Mouse (Mus musculus): ENCODE measurements around the gene Il22ra2. TPM values are rescaled to one million over a fixed set of nuclear protein-coding genes. Genes with fewer than 3 reads are reported as not detected.

Il22ra2 gene
- 9.9 TPM for polyA plus RNA-seq (2015; fragmentation: Illumina TruSeq; extraction: RNeasy Lipid Tissue Mini Kit (QIAGEN cat#74804); ENCODE audit: insufficient read depth, low replicate concordance)

GRCm38 (mm10) chr10:19621408-19622048, at the start of gene Il22ra2:
Il22ra2 (plus strand) TSS chr10:19621998.

GRCm38 (mm10) chr10:19591641-19592441, 30.0 kb upstream of the Il22ra2 start, which contains the start of gene Ifngr1:
Ifngr1 (plus strand) TSS chr10:19591949.

Other genes starting within 250 kb of the Il22ra2 start
- 237 TPM for gene Ifngr1, start 30.0 kb upstream of the Il22ra2 start, polyA plus RNA-seq (2015; fragmentation: Illumina TruSeq; extraction: RNeasy Lipid Tissue Mini Kit (QIAGEN cat#74804); ENCODE audit: insufficient read depth, low replicate concordance)
- not detected for gene Il20ra, start 90.6 kb downstream of the Il22ra2 start, polyA plus RNA-seq (2015; fragmentation: Illumina TruSeq; extraction: RNeasy Lipid Tissue Mini Kit (QIAGEN cat#74804); ENCODE audit: insufficient read depth, low replicate concordance)
- 1.5 TPM for gene Slc35d3, start 229.5 kb downstream of the Il22ra2 start, polyA plus RNA-seq (2015; fragmentation: Illumina TruSeq; extraction: RNeasy Lipid Tissue Mini Kit (QIAGEN cat#74804); ENCODE audit: insufficient read depth, low replicate concordance)